ENCODE assay signal across 13 mouse cellular contexts in genomic region chr19:47366576-47366975, GRCm38 (mm10).
DNase-seq lines count a peak whose midpoint lies in the region; ATAC-seq lines count a peak whose summit lies in the region.
"Had no signal": no experiment of that assay in that cellular context is flagged by ENCODE, and none has a peak within 500 bp of the region (broad histone marks: within the 10 kb centered on the region; RNA-seq: fewer than 3 reads in every experiment).

No protein-coding gene starts in this region.

- H3K27ac ChIP-seq in embryonic facial prominence, embryonic 11.5 days (replicated peaks; ENCODE audit: low read depth, low read length) = no peak overlapping the region

- no peak for DNase-seq in frontal cortex, postnatal 10 days (ENCODE audit: low spot score in 2 of 2)
- DNase-seq in left cerebral cortex, postnatal 4 days = peak; percentile 89
- no peak for DNase-seq in left cerebral cortex, postnatal 25 days (ENCODE audit: low spot score in 2 of 2)
- peak; percentile 83 for DNase-seq in cerebellum, adult 11 months
- DNase-seq in embryonic facial prominence, embryonic 11.5 days (ENCODE audit: low spot score) = no peak
- no peak for DNase-seq in thymus, postnatal 10 days (ENCODE audit: low spot score in 2 of 2)
- DNase-seq in spleen, adult 12 weeks (ENCODE audit: low spot score) = no peak
- DNase-seq: B cell, adult 2 months; heart, postnatal 14 days; kidney, adult 9 months; liver, postnatal 0 days had no signal

- 82% methylated on average over 8 of the region's 8 CpGs for WGBS in embryonic facial prominence, embryonic 11.5 days

- H3K4me2 ChIP-seq in embryonic facial prominence, embryonic 11.5 days (ENCODE audit: low read depth, low read length) = no peak overlapping the region

- H3K9ac ChIP-seq in embryonic facial prominence, embryonic 11.5 days (replicated peaks; ENCODE audit: low read length) = 0 out of 2 replicates have a peak overlapping the region, but pooled peaks have one; percentile 15
- H3K9ac ChIP-seq: liver, postnatal 0 days had no signal

- intact Hi-C loops in left cerebral cortex, postnatal 4 days (cut with DNase I) = no loop called here
- intact Hi-C loops in left cerebral cortex, postnatal 25 days (cut with DNase I) = no loop called here

- H3K9me3 ChIP-seq in embryonic facial prominence, embryonic 11.5 days (replicated peaks; ENCODE audit: control insufficient read depth, low read length) = no peaks in the 10 kb centered on the region

- H3K36me3 ChIP-seq in embryonic facial prominence, embryonic 11.5 days (replicated peaks; ENCODE audit: control insufficient read depth, insufficient read depth, low read depth, low read length) = no peaks in the 10 kb centered on the region

- no peaks in the 10 kb centered on the region for H3K27me3 ChIP-seq in embryonic facial prominence, embryonic 11.5 days (ENCODE audit: control insufficient read depth, insufficient read depth, low read length)

- peak; percentile 27; the same call in 1 of the 2 replicates for ATAC-seq in frontal cortex, adult (ENCODE audit: low TSS enrichment)
- no peak for ATAC-seq in embryonic facial prominence, embryonic 11.5 days (replicated peaks; ENCODE audit: insufficient number of reproducible peaks, low FRiP score, low TSS enrichment, low read depth)
- ATAC-seq: activated CD4-positive, CD25-positive, alpha-beta regulatory T cell, adult 4 months; liver, postnatal 0 days had no signal

- H3K4me3 ChIP-seq in embryonic facial prominence, embryonic 11.5 days (ENCODE audit: low read depth, low read length) = no peak overlapping the region

- H3K4me1 ChIP-seq in embryonic facial prominence, embryonic 11.5 days (ENCODE audit: control insufficient read depth, insufficient read depth, low read length) = no peaks in the 10 kb centered on the region

Comparison
In these comparisons a context has a peak if more than half of its experiments do, and no peak if none do; other contexts are left out.
1. DNase-seq: peak in left cerebral cortex, postnatal 4 days (single experiment) and cerebellum, adult 11 months (single experiment); none in frontal cortex, postnatal 10 days (0 of 2), left cerebral cortex, postnatal 25 days (0 of 2), embryonic facial prominence, embryonic 11.5 days (single experiment), thymus, postnatal 10 days (0 of 2) and spleen, adult 12 weeks (single experiment).